Mouse (Mus musculus) midbrain, embryonic 11.5 days (tissue): ENCODE data around the gene Oas1h. TPM values are rescaled to one million over a fixed set of nuclear protein-coding genes. Genes with fewer than 3 reads are reported as not detected.

Experiments used
- ATAC-seq: fragments of 200-750 bp; cut with Nextera tagmentation; 2 replicates; pipeline ENCODE4 v1.8.0; 2017; ENCODE audit warnings: moderate TSS enrichment, moderate library complexity; ENCODE audit not compliant: low FRiP score
- DNase-seq: peaks from one replicate; pipeline ENCODE4 v3.0.0; 2015; ENCODE audit warnings: low spot score; ENCODE audit errors: missing footprints
- H3K27ac ChIP-seq: fragments of 300-500 bp; sonication (generic); 2 replicates; pipeline ENCODE4 v1.5.1; 2014; ENCODE audit warnings: low read depth, low read length
- H3K27me3 ChIP-seq: fragments of 300-500 bp; sonication (generic); 2 replicates; pipeline ENCODE4 v1.6.1; 2014; ENCODE audit warnings: mild to moderate bottlenecking, low read length, moderate library complexity, mixed read lengths; ENCODE audit not compliant: control insufficient read depth, insufficient read depth
- H3K36me3 ChIP-seq: fragments of 300-500 bp; sonication (generic); 2 replicates; pipeline ENCODE4 v1.6.1; 2014; ENCODE audit warnings: mild to moderate bottlenecking, low read length, moderate library complexity, mixed read lengths; ENCODE audit not compliant: control insufficient read depth, insufficient read depth
- H3K4me1 ChIP-seq: fragments of 300-500 bp; sonication (generic); 2 replicates; pipeline ENCODE4 v1.6.1; 2014; ENCODE audit warnings: low read length; ENCODE audit not compliant: control insufficient read depth, insufficient read depth
- H3K4me2 ChIP-seq: fragments of 300-500 bp; sonication (generic); 2 replicates; pipeline ENCODE4 v1.6.1; 2014; ENCODE audit warnings: mild to moderate bottlenecking, moderate library complexity
- H3K4me3 ChIP-seq: fragments of 300-500 bp; sonication (generic); 2 replicates; pipeline ENCODE4 v1.5.1; 2014; ENCODE audit warnings: low read depth, low read length
- H3K9ac ChIP-seq: fragments of 300-500 bp; sonication (generic); 2 replicates; pipeline ENCODE4 v1.6.1; 2014; ENCODE audit warnings: low read length
- H3K9me3 ChIP-seq: fragments of 300-500 bp; sonication (generic); 2 replicates; pipeline ENCODE4 v1.6.1; 2016; ENCODE audit warnings: low read length; ENCODE audit not compliant: control insufficient read depth
- WGBS: fragments of 180-500 bp; shearing (Covaris S2); extraction: QIAGEN DNeasy Blood & Tissue Kit; methylation state at CpG from one replicate; pipeline ENCODE4 v1.1.7; 2014; 5-methylcytosine and 5-hydroxymethylcytosine counted together
- polyA plus RNA-seq: library from polyadenylated mRNA; unstranded; fragments of >200 nt; fragmentation: Nextera tagmentation; extraction: Ambion mirVana; gene quantifications from 2 replicates; pipeline ENCODE4 v1.2.1, GENCODE M21; 2014

Gene Oas1h
- polyA plus RNA-seq, 1 experiment from 2014 or later: not detected

- Histone ChIP-seq H3K4me1 (no peaks in the 10 kb centered on the region), H3K4me3 (no peak overlapping the region), H3K9ac (no peak overlapping the region), H3K27me3 (no peaks in the 10 kb centered on the region), H3K4me2 (no peak overlapping the region), H3K36me3 (no peaks in the 10 kb centered on the region), H3K9me3 (no peaks in the 10 kb centered on the region), H3K27ac (no peak overlapping the region)
- DNase-seq: no peak
- no peak for ATAC-seq
- WGBS: 91% methylated on average over 3 of the region's 3 CpGs
These were observed 16.5 kb upstream of the Oas1h start for GRCm38 (mm10) chr5:120844713-120845112.

GRCm38 (mm10) chr5:120847067-120847466, 14.2 kb upstream of the Oas1h start, which contains the start of gene Oas1f:
Gene Oas1f (plus strand): TSS chr5:120847367.
- Histone ChIP-seq H3K4me1 (no peaks in the 10 kb centered on the region), H3K4me3 (no peak within 1 kb of the TSS), H3K9me3 (no peaks in the 10 kb centered on the region), H3K4me2 (no peak within 1 kb of the TSS), H3K27me3 (no peaks in the 10 kb centered on the region), H3K27ac (no peak within 1 kb of the TSS), H3K36me3 (no peaks in the 10 kb centered on the region), H3K9ac (no peak within 1 kb of the TSS)
- WGBS: 84% methylated on average over 4 of the region's 4 CpGs
- ATAC-seq (no peak), DNase-seq (no peak)

- Histone ChIP-seq H3K27me3 (no peaks in the 10 kb centered on the region), H3K9me3 (no peaks in the 10 kb centered on the region; the same call in 1 of the 2 replicates), H3K4me1 (no peaks in the 10 kb centered on the region), H3K36me3 (no peaks in the 10 kb centered on the region), H3K4me2 (no peak overlapping the region), H3K9ac (no peak overlapping the region), H3K27ac (no peak overlapping the region), H3K4me3 (no peak overlapping the region)
- DNase-seq (peak; percentile 90), ATAC-seq (no peak)
- 70% methylated on average over 3 of the region's 3 CpGs for WGBS
These were observed 11.6 kb upstream of the Oas1h start for GRCm38 (mm10) chr5:120849601-120850136.

GRCm38 (mm10) chr5:120859241-120859640, 2.0 kb upstream of the Oas1h start:
- 86% methylated on average over 2 of the region's 2 CpGs for WGBS
- no peaks in the 10 kb centered on the region for H3K36me3 ChIP-seq
- no peak for ATAC-seq

GRCm38 (mm10) chr5:120865336-120865860, 4.2 kb downstream of the Oas1h start:
- no peaks in the 10 kb centered on the region for H3K9me3 ChIP-seq
- H3K9ac ChIP-seq: no peak overlapping the region
- no peak for ATAC-seq
- H3K36me3 ChIP-seq: no peaks in the 10 kb centered on the region
- no peaks in the 10 kb centered on the region for H3K27me3 ChIP-seq
- peak; percentile 87 for DNase-seq
- WGBS: 69% methylated on average over 3 of the region's 3 CpGs
- no peak overlapping the region for H3K4me3 ChIP-seq
- no peak overlapping the region for H3K27ac ChIP-seq
- no peaks in the 10 kb centered on the region for H3K4me1 ChIP-seq
- H3K4me2 ChIP-seq: no peak overlapping the region

More at GRCm38 (mm10) chr5:120859241-120859640, 2.0 kb upstream of the Oas1h start:
- Histone ChIP-seq H3K4me1 (no peaks in the 10 kb centered on the region), H3K9ac (no peak overlapping the region), H3K9me3 (no peaks in the 10 kb centered on the region; the same call in 1 of the 2 replicates), H3K27me3 (no peaks in the 10 kb centered on the region), H3K4me3 (no peak overlapping the region), H3K4me2 (no peak overlapping the region), H3K27ac (no peak overlapping the region)
- DNase-seq: no peak

GRCm38 (mm10) chr5:120869436-120870015, 8.3 kb downstream of the Oas1h start:
- WGBS: 80% methylated on average over 7 of the region's 7 CpGs
- Histone ChIP-seq H3K9me3 (no peaks in the 10 kb centered on the region), H3K4me3 (no peak overlapping the region), H3K4me2 (no peak overlapping the region), H3K36me3 (no peaks in the 10 kb centered on the region), H3K27ac (no peak overlapping the region), H3K9ac (no peak overlapping the region), H3K4me1 (no peaks in the 10 kb centered on the region), H3K27me3 (no peaks in the 10 kb centered on the region)
- no peak for ATAC-seq
- no peak for DNase-seq

- ATAC-seq (no peak), DNase-seq (no peak)
- Histone ChIP-seq H3K4me1 (no peaks in the 10 kb centered on the region), H3K9ac (no peak overlapping the region), H3K9me3 (no peaks in the 10 kb centered on the region), H3K4me2 (no peak overlapping the region), H3K4me3 (no peak overlapping the region), H3K27ac (no peak overlapping the region), H3K36me3 (no peaks in the 10 kb centered on the region), H3K27me3 (no peaks in the 10 kb centered on the region)
- WGBS: 64% methylated on average over 3 of the region's 3 CpGs
These were observed 8.9 kb downstream of the Oas1h start for GRCm38 (mm10) chr5:120870081-120870480.

GRCm38 (mm10) chr5:120870782-120871181, 9.6 kb downstream of the Oas1h start:
- DNase-seq (no peak), ATAC-seq (no peak)
- H3K4me1 ChIP-seq: no peaks in the 10 kb centered on the region
- H3K27ac ChIP-seq: no peak overlapping the region
- H3K27me3 ChIP-seq: no peaks in the 10 kb centered on the region
- no peak overlapping the region for H3K4me2 ChIP-seq
- 84% methylated on average over 7 of the region's 7 CpGs for whole genome bisulfite sequencing
- H3K36me3 ChIP-seq: no peaks in the 10 kb centered on the region
- no peaks in the 10 kb centered on the region for H3K9me3 ChIP-seq
- no peak overlapping the region for H3K4me3 ChIP-seq
- no peak overlapping the region for H3K9ac ChIP-seq

- no peak overlapping the region for H3K4me3 ChIP-seq
- H3K27me3 ChIP-seq: no peaks in the 10 kb centered on the region
- WGBS: 73% methylated on average over 2 of the region's 2 CpGs
- no peak overlapping the region for H3K9ac ChIP-seq
- H3K4me1 ChIP-seq: no peaks in the 10 kb centered on the region
- ATAC-seq (no peak), DNase-seq (no peak)
- H3K9me3 ChIP-seq: no peaks in the 10 kb centered on the region
- H3K4me2 ChIP-seq: no peak overlapping the region
- no peak overlapping the region for H3K27ac ChIP-seq
- H3K36me3 ChIP-seq: no peaks in the 10 kb centered on the region
These were observed 10.2 kb downstream of the Oas1h start for GRCm38 (mm10) chr5:120871469-120871868.
